Mouse (Mus musculus) stomach, postnatal 0 days (tissue): ENCODE measurements at regions not wholly inside any gene's neighbourhood (a gene's known extent, or its start where the extent isn't known, plus 50 kb on each side); places are given as distances from the start of the nearest gene placed in this dataset.

ENCODE experiments used
- ATAC-seq: fragments of 200-750 bp; cut with Nextera tagmentation; 2 replicates; pipeline ENCODE4 v1.8.0; 2017; ENCODE audit not compliant: low FRiP score, low TSS enrichment
- DNase-seq: peaks from one replicate; pipeline ENCODE4 v3.0.0-alpha.2; 2016; ENCODE audit warnings: low spot score
- H3K27ac ChIP-seq: fragments of 300-500 bp; sonication (generic); replicated peaks from 2 replicates; pipeline ENCODE4 v1.5.1; 2014; ENCODE audit warnings: mild to moderate bottlenecking, control low read depth
- H3K27me3 ChIP-seq: fragments of 300-500 bp; sonication (generic); 2 replicates; pipeline ENCODE4 v1.6.1; 2014; ENCODE audit warnings: low read length; ENCODE audit not compliant: control insufficient read depth, insufficient read depth
- H3K36me3 ChIP-seq: fragments of 300-500 bp; sonication (generic); 2 replicates; pipeline ENCODE4 v1.6.1; 2014; ENCODE audit warnings: low read length, mixed read lengths; ENCODE audit not compliant: control insufficient read depth, insufficient read depth
- H3K4me1 ChIP-seq: fragments of 300-500 bp; sonication (generic); replicated peaks from 2 replicates; pipeline ENCODE4 v1.6.1; 2014; ENCODE audit warnings: antibody characterized with exemption; ENCODE audit not compliant: control insufficient read depth, insufficient read depth
- H3K4me2 ChIP-seq: fragments of 300-500 bp; sonication (generic); replicated peaks from 2 replicates; pipeline ENCODE4 v1.6.1; 2014; ENCODE audit warnings: low read depth, mild to moderate bottlenecking, control low read depth, moderate library complexity
- H3K4me3 ChIP-seq: fragments of 300-500 bp; sonication (generic); 2 replicates; pipeline ENCODE4 v1.5.1; 2014; ENCODE audit warnings: low read depth, low read length, control low read depth
- H3K9ac ChIP-seq: fragments of 300-500 bp; sonication (generic); 2 replicates; pipeline ENCODE4 v1.6.1; 2014; ENCODE audit warnings: mild to moderate bottlenecking, low read length, control low read depth, mixed read lengths
- H3K9me3 ChIP-seq: fragments of 300-500 bp; sonication (generic); 2 replicates; pipeline ENCODE4 v1.6.1; 2016; ENCODE audit warnings: low read length; ENCODE audit not compliant: control insufficient read depth
- CTCF ChIP-seq: IDR thresholded peaks from 2 replicates; pipeline ENCODE4 v1.5.1; 2016; ENCODE audit warnings: antibody characterized with exemption, low read depth, mild to moderate bottlenecking, moderate library complexity
- EP300 ChIP-seq: optimal IDR thresholded peaks from 2 replicates; pipeline ENCODE3; 2016; ENCODE audit warnings: antibody characterized with exemption
- WGBS: fragments of 180-500 bp; shearing (Covaris S2); extraction: QIAGEN DNeasy Blood & Tissue Kit; methylation state at CpG from one replicate; pipeline ENCODE4 v1.1.7; 2014; 5-methylcytosine and 5-hydroxymethylcytosine counted together

- Histone ChIP-seq H3K4me1 (no peaks in the 10 kb centered on the region), H3K4me3 (no peak overlapping the region), H3K9me3 (no peaks in the 10 kb centered on the region), H3K4me2 (no peak overlapping the region), H3K36me3 (no peaks in the 10 kb centered on the region), H3K27me3 (no peaks in the 10 kb centered on the region), H3K9ac (no peak overlapping the region), H3K27ac (no peak overlapping the region)
- WGBS = 72% methylated on average over 1 of the region's 1 CpGs
- DNase-seq = no peak
- no peak for TF ChIP-seq CTCF
- TF ChIP-seq EP300 = no peak
- no peak for ATAC-seq
Observed at GRCm38 (mm10) chr13:83266591-83266990, 237.2 kb upstream of the Mef2c start.

DNA sequence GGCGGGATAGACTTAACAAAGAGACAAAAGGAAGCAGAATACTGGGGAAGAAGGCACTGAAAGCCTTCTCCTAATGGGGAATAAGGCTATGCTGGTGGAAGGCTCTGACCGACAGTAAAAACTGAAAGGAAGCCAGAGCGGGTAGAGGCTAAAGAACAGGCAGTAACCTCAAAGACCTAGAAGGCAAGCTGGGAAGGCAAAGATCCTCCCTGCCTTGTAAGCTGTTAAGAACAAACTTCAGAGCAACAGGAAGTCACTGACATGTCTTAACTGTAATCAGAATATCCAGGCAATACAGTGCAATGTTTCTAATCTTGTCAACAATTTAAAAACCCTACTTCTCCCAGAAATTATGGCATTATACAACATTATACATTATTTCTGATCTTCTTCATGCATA lies 235.2 kb upstream of the Mef2c start:
- H3K36me3 ChIP-seq = no peaks in the 10 kb centered on the region
- H3K27me3 ChIP-seq = no peaks in the 10 kb centered on the region
- no peak for ATAC-seq
- H3K9me3 ChIP-seq = no peaks in the 10 kb centered on the region
- H3K4me2 ChIP-seq = no peak overlapping the region
- TF ChIP-seq CTCF = no peak
- TF ChIP-seq EP300 = no peak
- no peaks in the 10 kb centered on the region for H3K4me1 ChIP-seq
- no peak overlapping the region for H3K4me3 ChIP-seq
- H3K27ac ChIP-seq = no peak overlapping the region
- WGBS = 85% methylated on average over 3 of the region's 3 CpGs
- DNase-seq = no peak
- no peak overlapping the region for H3K9ac ChIP-seq

DNA sequence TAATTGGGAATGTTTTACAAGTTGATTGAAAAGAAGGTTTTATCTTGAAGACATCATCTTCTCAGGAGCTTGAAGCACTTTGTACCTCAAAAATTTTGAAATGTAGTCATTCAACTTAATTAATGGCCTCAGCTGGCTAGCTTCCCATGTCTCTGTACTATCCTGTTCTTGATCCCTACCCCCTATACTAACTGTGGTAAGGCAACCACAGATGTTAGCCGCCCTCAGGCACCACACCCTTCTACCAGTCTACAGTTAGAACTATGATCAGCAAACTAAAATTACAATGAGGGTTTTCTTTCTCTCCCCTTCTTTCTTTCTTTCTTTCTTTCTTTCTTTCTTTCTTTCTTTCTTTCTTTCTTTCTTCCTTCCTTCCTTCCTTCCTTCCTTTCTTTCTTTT lies 225.1 kb upstream of the Mef2c start:
- no peak overlapping the region for H3K27ac ChIP-seq
- no peaks in the 10 kb centered on the region for H3K4me1 ChIP-seq
- H3K4me3 ChIP-seq = no peak overlapping the region
- no peaks in the 10 kb centered on the region for H3K9me3 ChIP-seq
- no peak for ATAC-seq
- no peak for TF ChIP-seq CTCF
- no peak for TF ChIP-seq EP300
- H3K27me3 ChIP-seq = no peaks in the 10 kb centered on the region
- DNase-seq = no peak
- WGBS = 90% methylated on average over 1 of the region's 1 CpGs
- H3K36me3 ChIP-seq = no peaks in the 10 kb centered on the region
- no peak overlapping the region for H3K4me2 ChIP-seq
- no peak overlapping the region for H3K9ac ChIP-seq

DNA sequence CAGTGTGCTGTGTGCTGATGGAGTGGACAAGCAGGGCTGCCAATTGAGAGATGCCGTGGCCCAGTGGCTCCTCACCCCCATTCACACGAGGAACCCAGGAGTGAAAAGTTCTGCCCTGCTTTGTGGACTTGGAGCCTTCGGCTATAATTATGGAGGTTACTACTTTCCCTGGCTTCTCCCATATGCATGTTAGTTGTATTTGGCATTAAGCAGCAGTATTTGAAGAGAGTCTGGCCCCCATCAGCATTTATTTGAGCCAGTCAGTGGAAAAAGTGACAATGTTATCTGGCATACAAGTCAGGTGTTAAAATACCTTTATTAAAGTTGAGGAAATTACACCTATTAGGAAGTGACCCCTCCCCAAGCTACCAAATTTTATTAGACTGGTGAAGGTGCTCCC lies 196.1 kb upstream of the Mef2c start:
- ATAC-seq (no peak), DNase-seq (no peak)
- 77% methylated on average over 3 of the region's 3 CpGs for WGBS
- H3K27me3 ChIP-seq = no peaks in the 10 kb centered on the region
- H3K4me3 ChIP-seq = no peak overlapping the region
- H3K4me1 ChIP-seq = no peaks in the 10 kb centered on the region
- no peaks in the 10 kb centered on the region for H3K9me3 ChIP-seq
- H3K27ac ChIP-seq = no peak overlapping the region
- no peaks in the 10 kb centered on the region for H3K36me3 ChIP-seq
- no peak overlapping the region for H3K4me2 ChIP-seq
- TF ChIP-seq EP300 (no peak), CTCF (no peak)
- H3K9ac ChIP-seq = no peak overlapping the region

DNA sequence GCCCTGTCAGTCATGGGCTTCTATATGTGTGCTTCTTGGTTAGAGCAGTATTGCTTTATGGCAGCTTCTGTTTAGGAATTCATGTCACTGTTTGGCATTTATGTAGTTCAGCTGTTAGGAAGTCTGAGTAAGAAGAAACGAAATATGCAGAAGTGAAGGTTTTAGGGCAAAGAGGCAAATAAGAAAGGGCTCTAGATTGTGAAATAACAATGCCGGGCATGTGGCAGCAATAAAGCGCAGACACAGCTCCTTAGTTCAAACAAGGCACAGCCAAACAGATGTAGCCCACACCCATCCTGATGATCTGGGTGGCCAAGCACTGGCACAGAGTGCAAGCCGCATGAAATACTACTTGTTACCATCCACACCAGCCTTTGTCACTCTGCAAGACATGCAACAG lies 175.3 kb upstream of the Mef2c start:
- Histone ChIP-seq H3K27ac (no peak overlapping the region), H3K4me2 (no peak overlapping the region), H3K36me3 (no peaks in the 10 kb centered on the region), H3K4me1 (no peaks in the 10 kb centered on the region), H3K9me3 (no peaks in the 10 kb centered on the region), H3K27me3 (no peaks in the 10 kb centered on the region), H3K4me3 (no peak overlapping the region), H3K9ac (no peak overlapping the region)
- TF ChIP-seq CTCF (no peak), EP300 (no peak)
- DNase-seq (no peak), ATAC-seq (no peak)
- WGBS = 45% methylated on average over 4 of the region's 4 CpGs

DNA sequence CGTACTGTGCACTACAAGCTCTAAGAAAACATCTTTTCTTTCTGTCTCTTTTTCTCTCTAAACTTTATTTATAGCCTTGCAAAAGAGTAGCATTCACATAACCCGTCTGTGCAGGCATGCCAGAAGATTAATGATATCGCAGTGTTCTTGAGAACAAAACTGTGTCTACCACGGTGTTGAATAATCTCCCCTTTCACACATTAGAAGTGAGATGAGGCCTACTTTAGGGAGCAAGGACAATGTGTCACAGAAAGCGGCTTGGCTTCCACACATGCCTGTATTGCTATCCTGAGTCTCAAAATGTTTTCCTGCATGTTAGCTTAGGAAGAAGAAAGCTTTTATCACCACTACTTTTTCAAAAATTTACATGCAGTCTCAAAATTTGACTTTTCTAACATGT lies 170.1 kb upstream of the Mef2c start:
- H3K27ac ChIP-seq = no peak overlapping the region
- H3K4me1 ChIP-seq = no peaks in the 10 kb centered on the region
- no peaks in the 10 kb centered on the region for H3K27me3 ChIP-seq
- DNase-seq (no peak), ATAC-seq (no peak)
- H3K9ac ChIP-seq = no peak overlapping the region
- 27% methylated on average over 5 of the region's 5 CpGs for WGBS
- no peaks in the 10 kb centered on the region for H3K9me3 ChIP-seq
- no peak for TF ChIP-seq CTCF
- TF ChIP-seq EP300 = no peak
- no peak overlapping the region for H3K4me2 ChIP-seq
- H3K4me3 ChIP-seq = no peak overlapping the region
- no peaks in the 10 kb centered on the region for H3K36me3 ChIP-seq
